Mouse (Mus musculus): Measurements from ENCODE around the gene Olfr1406. TPM values are rescaled to one million over a fixed set of nuclear protein-coding genes. Genes with fewer than 3 reads are reported as not detected.
"Not testable (repeated sequence)": the region's sequence is repeated elsewhere in the genome, so short reads cannot be mapped to it uniquely, and the experiment has no call there.

Olfr1406 gene
- total RNA-seq (2021): not detected

DNA sequence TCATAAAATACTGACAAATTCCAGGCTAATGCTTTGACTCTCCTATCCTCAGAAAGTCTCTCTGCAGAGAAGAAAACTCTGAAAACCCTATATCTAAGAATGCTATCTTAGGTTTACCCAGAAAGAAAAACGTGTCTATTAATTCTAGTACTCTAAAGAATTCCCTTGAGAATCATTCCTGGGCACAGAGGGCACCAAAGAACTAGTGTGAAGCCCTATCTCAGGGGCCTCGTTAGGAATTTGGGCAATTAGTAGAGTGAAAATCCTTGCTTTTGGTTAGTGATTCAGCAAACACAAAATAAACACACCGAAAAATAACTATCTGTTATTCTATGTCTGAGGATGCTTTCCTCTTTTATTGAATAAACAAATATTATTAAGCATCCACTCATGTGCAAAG is at the start of gene Olfr1406:
Gene Olfr1406, minus strand, starts transcription at position 101 of the 400 bp plus-strand sequence.
- intact Hi-C loops (cut with DNase I): no loop called here
- no peak for DNase-seq (ENCODE audit: low spot score in 2 of 2)

DNA sequence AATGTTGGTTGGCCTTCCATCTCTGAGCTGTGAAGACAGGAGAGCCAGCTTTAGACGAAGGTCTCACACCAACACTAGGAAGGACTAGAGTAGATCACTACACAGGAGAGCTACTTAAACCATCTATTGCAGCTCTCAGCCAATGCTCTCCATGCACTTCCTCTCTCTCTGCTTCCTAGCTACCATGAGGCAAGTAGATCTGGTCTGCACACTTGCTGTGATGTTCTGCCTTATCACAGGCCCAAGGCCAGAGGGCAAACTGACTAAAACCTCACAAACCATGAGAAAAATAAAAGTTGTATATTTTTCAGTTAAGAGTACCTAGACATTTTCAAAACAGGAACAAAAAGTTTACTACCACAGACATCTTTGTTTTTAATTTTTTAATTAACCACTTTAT is 46.6 kb upstream of the Olfr1406 start:
- DNase-seq (ENCODE audit: low spot score in 2 of 2): not testable (repeated sequence)

DNA sequence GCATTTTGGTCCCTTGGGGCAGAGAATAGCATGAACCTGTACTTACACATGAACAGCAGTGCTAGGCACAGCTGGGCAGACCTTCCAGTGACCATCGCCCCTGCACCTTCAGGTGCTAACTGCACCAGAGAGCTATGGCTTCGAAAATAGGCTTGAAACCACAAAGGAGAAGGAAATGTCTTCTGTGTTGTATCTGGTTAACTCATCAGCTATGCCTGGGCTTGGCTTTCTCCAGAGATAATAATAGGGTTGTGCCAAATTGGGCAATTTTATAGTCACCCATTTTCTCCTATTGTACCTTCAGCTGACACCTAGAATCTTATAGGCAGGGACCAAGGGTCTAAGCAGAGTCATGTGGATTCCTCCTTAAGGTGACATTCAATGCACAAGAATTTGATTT is 36.6 kb upstream of the Olfr1406 start, which contains the start of gene Fcer1a:
Gene Fcer1a, minus strand, starts transcription at position 134 of the 400 bp plus-strand sequence.
- intact Hi-C loops (cut with DNase I): no loop called here
- no peak for DNase-seq (ENCODE audit: low spot score in 2 of 2)

More for the DNA sequence above, 46.6 kb upstream of the Olfr1406 start:
- intact Hi-C loops (cut with DNase I): not testable (repeated sequence)

DNA sequence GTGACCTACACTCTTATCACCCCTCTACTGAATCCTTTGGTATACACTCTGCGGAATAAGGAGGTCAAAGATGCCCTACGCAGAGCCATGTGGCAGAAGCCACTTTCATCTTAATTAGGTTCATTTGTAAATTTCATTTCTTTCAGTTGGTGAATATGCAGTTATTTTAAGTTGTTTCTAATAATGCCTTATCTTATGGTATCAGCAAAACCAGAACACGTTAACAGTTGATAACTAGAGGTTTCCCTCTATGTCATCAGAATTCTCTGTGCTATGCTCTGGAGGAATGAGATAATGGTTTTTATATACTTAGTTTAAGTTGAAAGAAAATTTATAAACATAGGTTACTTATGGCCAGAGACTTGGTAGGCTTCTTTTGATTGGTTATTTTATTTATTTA is 26.0 kb upstream of the Olfr1406 start:
- intact Hi-C loops (cut with DNase I): no loop called here
- no peak for DNase-seq (ENCODE audit: low spot score in 2 of 2)

DNA sequence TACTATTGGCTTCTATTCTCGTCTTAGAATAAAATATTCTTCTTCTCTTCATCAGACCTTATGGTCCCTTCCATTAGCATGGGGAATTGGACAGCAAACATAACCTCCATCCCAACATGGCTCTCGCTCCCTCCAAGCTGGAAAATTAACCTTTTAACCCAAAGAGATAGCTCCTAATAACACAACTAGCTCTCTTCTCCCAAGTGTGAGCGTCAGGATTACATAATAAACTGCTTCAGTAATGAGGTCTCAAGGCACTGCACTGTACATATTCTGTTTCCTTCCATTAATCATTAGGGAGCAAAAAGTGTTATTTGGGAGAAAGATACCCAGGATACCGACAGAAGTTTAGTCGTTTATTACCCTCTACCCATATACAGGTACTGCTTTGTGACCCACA is 21.7 kb upstream of the Olfr1406 start, which contains the start of gene Olfr1404:
Gene Olfr1404, plus strand, starts transcription at position 301 of the 400 bp plus-strand sequence.
- intact Hi-C loops (cut with DNase I): no loop called here
- no peak for DNase-seq (ENCODE audit: low spot score in 2 of 2)

DNA sequence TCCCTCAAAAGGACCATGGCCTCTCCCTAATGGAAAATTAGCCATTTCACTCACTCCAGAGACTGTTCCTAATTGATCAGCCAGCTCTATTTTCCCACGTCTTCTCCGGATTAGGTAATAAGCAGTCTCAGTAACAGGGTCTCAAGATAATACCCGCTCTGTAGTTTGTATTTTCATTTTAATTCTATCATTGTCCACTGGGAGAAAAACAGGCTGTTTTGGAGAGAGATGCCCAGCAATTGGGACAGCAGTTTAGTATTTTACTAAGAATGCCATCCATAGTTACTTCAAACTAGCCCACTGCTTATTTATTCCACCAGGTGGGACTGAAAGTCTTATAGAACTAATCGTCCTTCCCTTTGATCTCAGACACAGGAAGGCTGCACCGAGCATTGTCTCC is 7.1 kb upstream of the Olfr1406 start, which contains the start of gene Olfr218:
Gene Olfr218, plus strand, starts transcription at position 301 of the 400 bp plus-strand sequence.
- intact Hi-C loops (cut with DNase I): no loop called here
- no peak for DNase-seq (ENCODE audit: low spot score in 2 of 2)

DNA sequence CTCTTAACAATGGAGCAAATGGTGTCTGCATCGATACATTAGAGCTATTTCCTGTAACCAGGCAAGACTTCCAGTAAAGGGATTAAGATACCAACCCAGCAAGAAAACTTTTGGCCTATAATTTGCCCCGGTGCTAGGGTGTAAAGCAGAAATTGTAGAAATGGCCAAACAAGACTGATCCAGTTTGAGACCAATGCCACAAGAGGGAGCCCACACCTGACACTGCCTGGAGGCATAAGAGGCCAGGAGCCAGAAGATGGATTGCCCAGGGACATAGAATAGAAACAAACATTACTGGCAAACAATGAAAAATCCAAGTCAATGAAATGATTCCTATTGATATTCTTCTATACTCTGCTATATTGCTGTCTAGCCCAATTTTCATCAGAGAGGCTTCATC is 5.9 kb upstream of the Olfr1406 start:
- intact Hi-C loops (cut with DNase I): no loop called here
- no peak for DNase-seq (ENCODE audit: low spot score in 2 of 2)

DNA sequence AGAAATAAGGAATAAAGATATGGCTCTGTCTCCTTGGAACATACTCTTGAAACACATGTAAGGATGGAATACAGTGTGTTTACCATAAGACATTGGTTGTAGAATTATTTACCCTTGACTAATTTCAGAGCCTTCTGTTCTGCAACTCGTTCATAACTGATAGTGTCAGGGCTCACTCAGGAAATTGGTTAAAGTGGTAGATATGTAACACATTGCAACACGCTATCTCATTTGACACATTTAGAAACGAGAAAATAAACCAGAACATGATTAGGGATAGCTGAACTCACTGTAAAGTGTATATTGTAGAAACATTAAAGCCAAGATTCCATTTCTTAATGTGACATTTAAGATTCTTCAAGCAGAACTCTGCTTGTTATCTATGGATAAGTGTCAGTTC is 1.6 kb upstream of the Olfr1406 start:
- intact Hi-C loops (cut with DNase I): no loop called here
- DNase-seq (ENCODE audit: low spot score in 2 of 2): no peak

DNA sequence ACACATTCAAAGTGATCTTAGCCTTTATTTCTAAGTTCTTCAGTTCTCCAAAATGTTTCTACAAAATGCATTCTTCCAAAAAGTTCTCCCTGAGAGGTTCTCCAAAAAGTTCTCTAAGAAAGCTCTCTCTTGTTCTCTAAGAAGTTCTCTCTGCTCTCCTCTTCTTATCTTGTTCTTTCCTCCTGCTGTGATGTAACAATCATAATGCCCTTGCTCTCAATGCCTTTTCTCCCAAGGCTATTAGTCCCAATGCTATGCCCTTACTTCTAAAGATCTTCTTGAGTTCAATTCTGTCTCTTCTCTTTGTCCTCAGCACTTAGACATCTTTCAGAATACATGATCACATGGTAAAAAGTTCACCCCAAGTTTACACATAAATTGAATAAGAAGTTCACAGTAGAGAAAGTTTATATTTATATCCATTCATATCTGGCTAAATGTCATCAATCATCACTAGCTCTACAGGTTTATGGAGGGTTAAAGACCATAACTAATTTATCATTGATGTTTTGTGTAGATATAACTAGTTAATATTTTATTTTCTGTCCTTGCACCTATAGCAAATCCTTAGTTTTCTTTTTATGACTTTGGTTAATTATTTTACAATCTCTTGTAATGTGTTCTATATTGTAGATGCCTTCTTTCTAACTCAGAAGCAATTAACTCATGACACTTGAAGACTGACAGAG is 16.1 kb downstream of the Olfr1406 start:
- no peak for DNase-seq (ENCODE audit: low spot score in 2 of 2)
- intact Hi-C loops (cut with DNase I): no loop called here

DNA sequence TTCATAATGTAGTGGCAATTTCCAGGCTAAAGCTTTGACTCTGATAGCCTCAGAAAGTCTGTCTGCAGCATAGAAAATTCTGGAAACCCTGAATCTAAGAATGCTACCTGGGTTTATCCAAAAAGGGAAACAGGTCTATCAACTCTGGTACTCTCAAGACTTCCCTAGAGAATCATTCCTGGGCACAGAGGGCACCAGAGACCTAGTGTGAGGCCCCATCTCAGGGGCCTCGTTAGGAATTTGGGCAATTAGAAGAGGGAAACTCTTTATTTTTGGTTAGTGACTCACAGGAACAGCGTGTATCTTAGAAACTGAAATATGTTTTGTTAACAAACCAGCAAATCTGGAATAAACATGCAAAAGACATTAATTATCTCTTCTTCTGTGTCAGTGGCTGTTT is 53.2 kb downstream of the Olfr1406 start, which contains the start of gene Olfr1408:
Gene Olfr1408, minus strand, starts transcription at position 101 of the 400 bp plus-strand sequence.
- intact Hi-C loops (cut with DNase I): no loop called here
- DNase-seq (ENCODE audit: low spot score in 2 of 2): no peak

Other genes with a start within 250 kb of the Olfr1406 start
- not detected for gene Olfr16, start 240.2 kb downstream of the Olfr1406 start, total RNA-seq (2021)
- gene Olfr1408, start 53.3 kb downstream of the Olfr1406 start, total RNA-seq (2021): not detected
- gene Olfr218, start 7.2 kb upstream of the Olfr1406 start, total RNA-seq (2021): not detected
- gene Olfr1404, start 21.8 kb upstream of the Olfr1406 start, total RNA-seq (2021): not detected
- not detected for gene Fcer1a, start 36.6 kb upstream of the Olfr1406 start, total RNA-seq (2021)
- not detected for gene Olfr418, start 75.4 kb upstream of the Olfr1406 start, total RNA-seq (2021)
- not detected for gene Mptx2, start 87.1 kb upstream of the Olfr1406 start, total RNA-seq (2021)
- 10 to 100 TPM; 83.5 to 94.7 TPM for gene Ackr1, start 143.1 kb upstream of the Olfr1406 start, total RNA-seq (2021)
- gene Aim2, start 160.2 kb upstream of the Olfr1406 start, total RNA-seq (2021): 1 to 10 TPM; 1.3 to 2.5 TPM
- 100 to 1,000 TPM; 437 to 444 TPM for gene Cadm3, start 177.1 kb upstream of the Olfr1406 start, total RNA-seq (2021)